Mouse (Mus musculus) testis, adult 2 months (tissue): Measurements from ENCODE around the gene Hspb11.

Experiments
- CTCF ChIP-seq: fragments of 200-500 bp; IDR thresholded peaks from 2 replicates; pipeline ENCODE4 v1.5.1; 2012; ENCODE audit warnings: low read depth, mild to moderate bottlenecking, inconsistent platforms, low read length, moderate library complexity; ENCODE audit not compliant: control insufficient read depth, insufficient read depth, insufficient replicate concordance
- POLR2A ChIP-seq: fragments of 200-500 bp; IDR thresholded peaks from 2 replicates; pipeline ENCODE4 v1.6.1; 2012; ENCODE audit warnings: low read depth, mild to moderate bottlenecking, inconsistent platforms, low read length, moderate library complexity; ENCODE audit not compliant: control insufficient read depth

DNA sequence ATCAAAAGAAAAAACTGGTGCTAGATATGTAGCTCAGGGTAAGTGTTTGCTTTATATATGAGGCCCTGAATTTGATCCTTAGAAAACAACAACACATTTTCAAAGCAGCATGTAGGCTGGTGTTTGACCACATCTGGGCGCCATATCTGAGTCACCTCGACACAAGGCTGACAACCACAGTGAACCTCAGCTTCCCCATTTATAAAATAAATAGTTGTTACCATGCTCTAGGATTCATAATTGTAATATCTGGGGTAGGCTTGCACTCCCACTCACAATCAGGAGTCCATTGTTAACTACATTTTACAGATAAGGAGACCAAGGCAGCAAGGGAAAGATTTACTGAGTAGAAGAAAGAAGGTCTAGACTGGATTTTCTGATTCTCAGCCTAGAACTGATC is 27.1 kb upstream of the Hspb11 start:
- TF ChIP-seq CTCF = no peak
- no peak for TF ChIP-seq POLR2A
